Mouse (Mus musculus) midbrain, embryonic 12.5 days (tissue): ENCODE measurements around the gene Larp7. TPM values are rescaled to one million over a fixed set of nuclear protein-coding genes. Genes with fewer than 3 reads are reported as not detected.

Source experiments
- ATAC-seq: fragments of 200-750 bp; cut with Nextera tagmentation; 2 replicates; pipeline ENCODE4 v1.8.0; 2017; ENCODE audit warnings: low read depth, moderate TSS enrichment, moderate library complexity; ENCODE audit not compliant: low FRiP score
- H3K27ac ChIP-seq: fragments of 300-500 bp; sonication (generic); replicated peaks from 2 replicates; pipeline ENCODE4 v1.5.1; 2016; ENCODE audit warnings: mild to moderate bottlenecking
- H3K27me3 ChIP-seq: fragments of 300-500 bp; sonication (generic); 2 replicates; pipeline ENCODE4 v1.6.1; 2016; ENCODE audit warnings: mild to moderate bottlenecking
- H3K36me3 ChIP-seq: fragments of 300-500 bp; sonication (generic); 2 replicates; pipeline ENCODE4 v1.6.1; 2016
- H3K4me1 ChIP-seq: fragments of 300-500 bp; sonication (generic); 2 replicates; pipeline ENCODE4 v1.6.1; 2016
- H3K4me2 ChIP-seq: fragments of 300-500 bp; sonication (generic); replicated peaks from 2 replicates; pipeline ENCODE4 v1.6.1; 2016; ENCODE audit warnings: mild to moderate bottlenecking, moderate library complexity
- H3K4me3 ChIP-seq: fragments of 300-500 bp; sonication (generic); 2 replicates; pipeline ENCODE4 v1.5.1; 2016; ENCODE audit warnings: mild to moderate bottlenecking
- H3K9ac ChIP-seq: fragments of 300-500 bp; sonication (generic); replicated peaks from 2 replicates; pipeline ENCODE4 v1.6.1; 2016; ENCODE audit warnings: mild to moderate bottlenecking, moderate library complexity
- H3K9me3 ChIP-seq: fragments of 300-500 bp; sonication (generic); 2 replicates; pipeline ENCODE4 v1.6.1; 2016; ENCODE audit warnings: mild to moderate bottlenecking
- WGBS: fragments of 180-500 bp; shearing (Covaris S2); methylation state at CpG from one replicate; pipeline ENCODE4 v1.1.7; 2016; 5-methylcytosine and 5-hydroxymethylcytosine counted together
- polyA plus RNA-seq: library from polyadenylated mRNA; unstranded; fragments of >200 nt; fragmentation: Nextera tagmentation; extraction: Ambion mirVana; gene quantifications from 2 replicates; pipeline ENCODE4 v1.2.1, GENCODE M21; 2016

Gene Larp7
- polyA plus RNA-seq, result 63.9 and 69.7 TPM in 2 replicates

DNA sequence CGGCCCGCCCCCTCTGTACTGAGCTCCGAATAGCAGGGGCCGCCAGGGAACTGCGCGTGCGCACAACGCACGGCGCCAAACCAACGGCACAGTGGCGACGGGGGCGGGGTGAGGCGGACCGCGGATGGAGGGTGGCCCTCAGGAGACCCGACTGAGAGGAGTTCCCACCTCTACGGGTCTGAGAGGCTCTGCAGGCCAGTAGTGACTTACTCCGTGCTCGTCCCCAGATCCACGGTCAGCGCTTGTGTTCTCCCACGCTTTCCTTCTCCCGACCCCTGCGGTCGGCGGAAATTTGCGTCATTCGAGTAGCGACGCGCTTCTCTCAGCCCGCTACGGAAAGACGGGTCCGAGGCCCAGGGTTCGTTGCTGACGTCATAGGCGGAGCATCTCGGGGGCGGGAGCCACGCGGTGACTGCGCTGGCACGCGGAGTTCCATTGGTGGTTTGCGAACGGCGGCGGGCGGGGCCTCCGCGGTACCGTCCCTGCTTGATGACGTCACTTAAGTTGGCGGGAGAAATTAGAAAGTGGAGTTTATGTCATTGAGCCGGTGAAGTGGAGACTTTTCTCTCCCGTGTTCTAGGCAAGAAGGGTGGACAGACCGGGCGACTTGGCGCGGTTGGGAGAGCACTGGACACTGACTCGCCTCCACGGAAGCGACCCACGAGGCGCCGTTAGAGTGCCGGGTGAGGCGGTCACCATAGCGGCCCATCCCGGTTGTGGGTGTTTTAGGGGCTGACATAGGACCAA, at the start of gene Larp7, which contains the start of gene Zgrf1:
Larp7 (minus strand) TSS at position 377 of the 747 bp plus-strand sequence.
Zgrf1 (plus strand) TSS at position 517 of the 747 bp plus-strand sequence.
- peak within 1 kb of the TSS; percentile 73 for H3K4me3 ChIP-seq
- H3K9ac ChIP-seq, result peak within 1 kb of the TSS; percentile 66
- under 1% methylated on average over 73 of the region's 73 CpGs for WGBS

DNA sequence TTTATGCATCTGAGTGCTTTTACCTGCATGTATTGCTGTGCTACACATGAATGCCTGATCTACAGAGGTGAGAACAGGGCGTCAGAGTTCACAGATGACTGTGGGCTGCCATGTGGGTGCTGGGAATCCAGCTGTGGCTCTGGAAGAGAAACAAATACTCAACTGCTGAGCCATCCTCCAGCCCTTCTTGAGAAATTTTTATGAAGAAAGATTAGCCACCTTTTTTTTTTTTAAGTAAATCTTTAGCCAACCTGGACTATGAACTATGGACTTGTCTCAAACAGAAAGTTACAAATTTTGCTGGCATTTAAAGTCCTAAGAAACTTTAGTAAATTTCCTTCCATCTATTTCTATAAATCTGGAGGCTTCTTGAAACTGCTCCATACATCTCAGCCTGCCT, 44.0 kb upstream of the Larp7 start:
- H3K36me3 ChIP-seq, result peaks cover 32% of the 10 kb centered on the region
- ATAC-seq, result no peak
- no peak overlapping the region for H3K27ac ChIP-seq
- whole genome bisulfite sequencing, result 76% methylated on average over 1 of the region's 1 CpGs
- no peak overlapping the region for H3K9ac ChIP-seq
- no peaks in the 10 kb centered on the region for H3K4me1 ChIP-seq
- H3K4me2 ChIP-seq, result no peak overlapping the region
- H3K9me3 ChIP-seq, result no peaks in the 10 kb centered on the region
- no peaks in the 10 kb centered on the region for H3K27me3 ChIP-seq
- H3K4me3 ChIP-seq, result no peak overlapping the region

More for the DNA sequence above, at the start of gene Larp7, which contains the start of gene Zgrf1:
- H3K27ac ChIP-seq, result peak within 1 kb of the TSS; percentile 91
- H3K9me3 ChIP-seq, result no peaks in the 10 kb centered on the region
- peak within 1 kb of the TSS; percentile 68 for H3K4me2 ChIP-seq
- ATAC-seq, result peak; percentile 99
- peaks cover 16% of the 10 kb centered on the region for H3K36me3 ChIP-seq
- no peaks in the 10 kb centered on the region for H3K27me3 ChIP-seq
- H3K4me1 ChIP-seq, result peaks cover 11% of the 10 kb centered on the region

DNA sequence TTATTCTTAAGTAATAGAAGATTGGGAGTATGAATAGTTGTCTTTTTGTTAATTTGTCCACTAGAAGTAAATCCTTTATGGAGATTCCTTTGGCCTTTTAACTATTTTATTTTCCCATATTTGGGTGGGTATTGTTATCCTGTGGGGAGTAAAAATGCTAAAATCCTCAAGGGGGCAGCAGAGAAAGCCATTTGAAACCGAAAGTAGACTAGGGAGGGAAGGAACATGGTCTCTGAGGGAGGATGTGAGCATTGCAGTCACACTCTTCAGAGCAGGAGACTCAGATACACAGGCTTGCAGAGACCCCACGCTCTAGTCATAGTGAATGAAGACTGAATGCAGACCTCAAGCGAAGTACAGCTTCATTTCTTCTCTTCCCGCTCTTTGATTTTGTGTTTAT, 19.4 kb upstream of the Larp7 start:
- no peak overlapping the region for H3K4me2 ChIP-seq
- no peaks in the 10 kb centered on the region for H3K4me1 ChIP-seq
- no peaks in the 10 kb centered on the region for H3K9me3 ChIP-seq
- no peak overlapping the region for H3K4me3 ChIP-seq
- H3K36me3 ChIP-seq, result peaks cover 23% of the 10 kb centered on the region
- peak; percentile 47; the same call in 1 of the 2 replicates for ATAC-seq
- H3K27me3 ChIP-seq, result no peaks in the 10 kb centered on the region
- H3K9ac ChIP-seq, result no peak overlapping the region
- no peak overlapping the region for H3K27ac ChIP-seq
- WGBS, result 69% methylated on average over 4 of the region's 4 CpGs

DNA sequence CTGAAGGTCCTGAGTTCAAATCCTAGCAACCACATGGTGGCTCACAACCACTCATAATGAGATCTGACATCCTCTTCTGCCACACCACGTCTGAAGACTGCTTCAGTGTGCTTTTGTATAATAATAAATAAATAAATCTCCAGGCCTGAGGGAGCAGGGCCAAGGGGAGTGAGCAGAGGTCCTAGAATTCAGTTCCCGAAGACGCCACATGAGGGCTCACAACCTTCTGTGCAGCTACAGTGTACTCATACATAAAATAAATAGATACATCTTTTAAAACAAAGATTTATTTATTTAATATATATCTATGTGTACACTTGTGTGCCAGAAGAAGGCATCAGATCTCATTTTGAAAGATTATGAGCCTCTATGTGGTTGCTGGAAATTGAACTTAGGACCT, 12.0 kb upstream of the Larp7 start:
- Histone ChIP-seq H3K4me2 (no peak overlapping the region), H3K27me3 (no peaks in the 10 kb centered on the region), H3K27ac (no peak overlapping the region), H3K4me1 (no peaks in the 10 kb centered on the region), H3K4me3 (no peak overlapping the region), H3K9me3 (no peaks in the 10 kb centered on the region), H3K36me3 (peaks cover 42% of the 10 kb centered on the region), H3K9ac (no peak overlapping the region)
- 81% methylated on average over 3 of the region's 3 CpGs for WGBS
- no peak for ATAC-seq

DNA sequence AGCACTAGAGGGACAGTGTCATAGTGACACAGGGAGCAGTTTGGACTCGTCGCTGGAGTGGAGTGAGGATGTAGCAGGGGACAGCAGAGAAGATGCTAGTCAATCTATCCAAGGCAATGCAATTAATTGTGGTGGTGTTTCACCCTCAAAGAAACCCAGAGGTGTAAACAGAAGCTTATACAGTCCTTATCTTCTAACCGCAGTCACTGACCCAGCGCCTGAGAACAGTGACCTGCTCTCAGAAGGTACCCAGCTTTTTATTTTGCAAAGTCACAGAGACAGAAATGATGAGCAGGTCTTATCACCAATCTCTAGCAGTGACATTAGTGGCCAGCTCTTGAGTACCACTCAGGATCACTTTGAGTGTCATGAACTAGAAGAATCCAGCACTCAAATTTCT, 9.8 kb upstream of the Larp7 start:
- no peaks in the 10 kb centered on the region for H3K27me3 ChIP-seq
- peaks cover 35% of the 10 kb centered on the region for H3K36me3 ChIP-seq
- H3K4me1 ChIP-seq, result no peaks in the 10 kb centered on the region
- no peak overlapping the region for H3K4me2 ChIP-seq
- no peaks in the 10 kb centered on the region for H3K9me3 ChIP-seq
- H3K27ac ChIP-seq, result no peak overlapping the region
- no peak overlapping the region for H3K9ac ChIP-seq
- WGBS, result 90% methylated on average over 4 of the region's 4 CpGs
- ATAC-seq, result no peak
- H3K4me3 ChIP-seq, result no peak overlapping the region

DNA sequence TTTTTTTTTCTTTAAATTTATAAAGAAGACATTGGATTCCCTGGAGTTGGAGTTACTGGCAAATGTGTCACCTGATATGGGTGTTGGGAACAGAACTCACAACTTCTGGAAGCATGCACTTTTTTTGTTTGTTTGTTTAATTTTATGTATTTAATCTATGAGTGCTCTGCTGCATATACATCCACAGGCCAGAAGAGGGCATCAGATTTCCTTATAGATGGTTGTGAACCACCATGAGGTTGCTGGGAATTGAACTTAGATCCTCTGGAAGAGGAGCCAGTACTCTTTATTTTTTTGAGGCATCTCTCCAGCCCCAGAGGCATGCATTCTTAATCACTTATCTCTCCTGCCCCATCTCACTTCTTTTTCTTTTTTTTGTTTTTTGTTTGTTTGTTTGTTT, 5.1 kb upstream of the Larp7 start:
- H3K36me3 ChIP-seq, result peaks cover 39% of the 10 kb centered on the region
- no peak for ATAC-seq

DNA sequence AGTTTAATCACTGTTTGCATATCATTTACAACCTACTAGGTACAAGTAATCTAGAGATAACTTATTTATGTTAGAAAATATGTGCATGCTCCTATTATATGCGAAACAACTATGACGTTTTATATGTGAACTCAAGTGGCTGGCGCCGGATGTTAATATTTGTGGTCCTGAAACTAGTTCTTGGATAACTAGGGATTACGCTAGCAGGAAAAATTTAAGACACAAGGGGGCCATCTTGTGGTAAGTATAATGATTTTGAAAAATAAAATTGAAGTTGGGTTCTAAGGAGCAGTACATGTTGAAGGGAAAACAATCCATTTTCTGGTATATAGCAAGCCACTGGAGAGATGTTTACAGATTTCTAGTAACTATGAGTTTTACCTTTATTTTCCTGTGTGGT, 1.6 kb upstream of the Larp7 start:
- H3K27me3 ChIP-seq, result no peaks in the 10 kb centered on the region
- no peak overlapping the region for H3K27ac ChIP-seq
- H3K9ac ChIP-seq, result no peak overlapping the region
- WGBS, result 70% methylated on average over 5 of the region's 5 CpGs
- peak overlapping the region; percentile 73; the same call in 1 of the 2 replicates for H3K4me3 ChIP-seq
- peaks cover 16% of the 10 kb centered on the region for H3K36me3 ChIP-seq
- peaks cover 11% of the 10 kb centered on the region for H3K4me1 ChIP-seq
- no peak for ATAC-seq
- H3K4me2 ChIP-seq, result peak overlapping the region; percentile 68
- no peaks in the 10 kb centered on the region for H3K9me3 ChIP-seq

More for the DNA sequence above, 5.1 kb upstream of the Larp7 start:
- Histone ChIP-seq H3K4me3 (no peak overlapping the region), H3K4me2 (no peak overlapping the region), H3K27me3 (no peaks in the 10 kb centered on the region), H3K27ac (no peak overlapping the region), H3K9me3 (no peaks in the 10 kb centered on the region), H3K9ac (no peak overlapping the region), H3K4me1 (peaks cover 11% of the 10 kb centered on the region)

DNA sequence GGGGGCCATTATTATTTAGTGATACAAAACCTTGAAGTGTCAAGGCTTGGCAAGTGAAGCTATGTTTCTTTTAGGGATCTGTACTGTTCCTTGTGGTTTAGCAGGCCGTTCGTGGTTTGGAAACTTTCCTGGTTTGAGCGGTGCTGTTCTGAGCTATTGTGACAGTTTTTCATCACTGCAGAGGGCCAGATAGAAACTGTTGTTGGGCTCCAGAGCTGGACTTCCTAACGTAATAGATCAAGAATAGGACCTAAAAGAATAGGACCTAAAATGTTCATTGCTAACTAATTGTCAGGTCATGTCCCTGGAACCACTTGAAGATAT, 533 bp upstream of the Larp7 start:
- no peak overlapping the region for H3K27ac ChIP-seq
- ATAC-seq, result no peak
- peaks cover 11% of the 10 kb centered on the region for H3K4me1 ChIP-seq
- H3K4me2 ChIP-seq, result peak overlapping the region; percentile 68
- peak overlapping the region; percentile 73 for H3K4me3 ChIP-seq
- no peaks in the 10 kb centered on the region for H3K9me3 ChIP-seq
- under 1% methylated on average over 4 of the region's 4 CpGs for WGBS
- peaks cover 16% of the 10 kb centered on the region for H3K36me3 ChIP-seq
- peak overlapping the region; percentile 66 for H3K9ac ChIP-seq
- no peaks in the 10 kb centered on the region for H3K27me3 ChIP-seq

DNA sequence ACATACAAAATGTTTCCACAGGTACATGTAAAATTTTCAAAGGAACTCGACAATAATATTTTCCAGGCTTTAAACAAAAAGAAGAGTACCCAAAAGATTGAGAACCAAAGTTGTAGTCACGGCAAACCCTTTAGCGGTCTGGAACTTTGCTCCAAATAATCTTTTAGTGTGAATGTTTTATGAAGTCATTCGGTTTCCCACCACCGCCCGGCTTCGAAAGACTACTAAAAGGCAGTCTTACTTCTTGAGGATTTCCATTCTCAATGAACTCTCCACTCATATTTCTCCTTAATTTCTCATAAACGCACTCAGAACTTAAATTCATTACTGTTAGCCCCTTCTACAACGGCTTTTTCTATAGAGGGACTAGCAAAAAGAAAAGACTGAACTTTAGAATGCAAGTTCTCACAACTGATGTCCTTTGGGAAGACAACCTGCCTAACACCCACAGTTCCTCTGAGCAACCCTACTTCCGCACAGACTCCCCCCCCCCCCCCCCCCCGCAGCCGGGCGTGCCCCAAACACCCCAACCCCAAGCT, 646 bp downstream of the Larp7 start:
- Histone ChIP-seq H3K36me3 (peaks cover 16% of the 10 kb centered on the region), H3K9ac (peak overlapping the region; percentile 66), H3K4me1 (peaks cover 11% of the 10 kb centered on the region), H3K9me3 (no peaks in the 10 kb centered on the region), H3K27ac (peak overlapping the region; percentile 91), H3K27me3 (no peaks in the 10 kb centered on the region), H3K4me3 (peak overlapping the region; percentile 73), H3K4me2 (peak overlapping the region; percentile 54)
- ATAC-seq, result no peak
- 9% methylated on average over 11 of the region's 13 CpGs for WGBS

DNA sequence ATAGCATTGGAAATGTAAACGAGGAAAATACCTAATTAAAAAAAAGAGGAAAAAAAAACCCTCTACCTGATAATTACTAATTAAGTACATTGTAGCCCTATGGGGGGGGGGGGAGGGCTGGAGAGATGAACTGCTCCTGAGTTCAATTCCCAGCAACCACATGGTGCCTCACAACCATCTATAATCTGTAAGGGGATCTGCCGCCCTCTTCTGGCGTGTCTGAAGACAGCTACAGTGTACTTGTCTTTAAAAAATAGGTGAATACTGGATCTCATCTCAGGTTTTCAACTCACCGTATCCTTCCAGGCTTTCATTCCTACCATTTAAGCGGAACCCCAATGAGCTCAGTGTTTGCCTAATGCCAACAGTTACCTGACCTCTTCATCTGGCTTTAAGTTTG, 5.3 kb downstream of the Larp7 start:
- Histone ChIP-seq H3K4me1 (no peaks in the 10 kb centered on the region), H3K36me3 (peaks cover 28% of the 10 kb centered on the region), H3K27me3 (no peaks in the 10 kb centered on the region), H3K4me2 (no peak overlapping the region), H3K9me3 (no peaks in the 10 kb centered on the region), H3K27ac (no peak overlapping the region), H3K4me3 (no peak overlapping the region), H3K9ac (no peak overlapping the region)
- no peak for ATAC-seq
- WGBS, result 30% methylated on average over 5 of the region's 5 CpGs

DNA sequence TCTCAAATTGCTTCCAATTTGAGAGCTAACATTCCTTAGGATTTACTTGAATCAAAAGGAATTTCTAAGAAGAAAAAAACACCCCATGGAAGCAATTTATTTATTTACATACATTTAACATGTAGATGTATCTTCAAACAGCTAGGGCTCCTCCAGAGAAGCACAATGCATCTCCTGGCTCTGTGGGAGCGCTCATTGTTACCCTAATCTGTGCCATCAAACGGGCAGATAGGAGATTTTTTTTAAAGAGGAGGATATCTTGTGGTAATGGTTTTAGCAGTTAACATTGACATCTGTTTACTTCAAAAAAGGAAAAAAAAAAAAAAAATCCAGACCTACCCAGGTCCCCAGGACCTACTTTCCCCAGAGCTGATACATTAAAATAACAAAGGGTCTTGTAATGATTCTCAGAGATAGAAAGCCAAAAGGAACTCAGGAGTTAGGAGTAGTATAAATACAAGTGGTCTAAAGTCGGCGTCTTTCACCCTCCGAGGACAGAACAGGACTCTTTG, 8.5 kb downstream of the Larp7 start:
- no peak for ATAC-seq
- Histone ChIP-seq H3K4me1 (no peaks in the 10 kb centered on the region), H3K27me3 (no peaks in the 10 kb centered on the region), H3K4me2 (no peak overlapping the region), H3K9me3 (no peaks in the 10 kb centered on the region), H3K36me3 (peaks cover 40% of the 10 kb centered on the region), H3K4me3 (no peak overlapping the region), H3K9ac (no peak overlapping the region), H3K27ac (no peak overlapping the region)
- WGBS, result 15% methylated on average over 5 of the region's 5 CpGs

DNA sequence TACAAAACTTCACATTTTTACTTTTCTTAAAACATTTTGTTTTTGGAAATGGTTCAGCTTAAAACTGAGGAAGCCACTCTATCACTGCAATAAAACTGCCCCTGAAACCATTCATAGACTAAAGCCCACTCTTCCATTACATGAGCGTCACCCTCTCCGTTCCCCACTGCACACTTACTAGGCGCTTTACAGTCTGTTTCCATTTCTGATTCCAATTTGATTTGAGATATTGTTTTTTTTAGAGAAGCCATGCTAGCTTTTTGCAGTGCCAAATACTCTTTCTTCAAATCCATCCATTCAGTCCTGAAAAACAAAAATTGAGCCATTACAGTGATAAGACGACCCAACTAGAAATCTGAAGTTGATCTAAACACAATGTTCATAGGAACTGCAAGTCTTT, 9.2 kb downstream of the Larp7 start:
- Histone ChIP-seq H3K27ac (no peak overlapping the region), H3K4me3 (no peak overlapping the region), H3K36me3 (peaks cover 43% of the 10 kb centered on the region), H3K9ac (no peak overlapping the region), H3K4me2 (no peak overlapping the region), H3K4me1 (no peaks in the 10 kb centered on the region), H3K9me3 (no peaks in the 10 kb centered on the region), H3K27me3 (no peaks in the 10 kb centered on the region)
- no peak for ATAC-seq
- 74% methylated on average over 4 of the region's 4 CpGs for WGBS
